Comparison of ENCODE assay signal across 8 mouse cellular contexts in the genomic region with DNA sequence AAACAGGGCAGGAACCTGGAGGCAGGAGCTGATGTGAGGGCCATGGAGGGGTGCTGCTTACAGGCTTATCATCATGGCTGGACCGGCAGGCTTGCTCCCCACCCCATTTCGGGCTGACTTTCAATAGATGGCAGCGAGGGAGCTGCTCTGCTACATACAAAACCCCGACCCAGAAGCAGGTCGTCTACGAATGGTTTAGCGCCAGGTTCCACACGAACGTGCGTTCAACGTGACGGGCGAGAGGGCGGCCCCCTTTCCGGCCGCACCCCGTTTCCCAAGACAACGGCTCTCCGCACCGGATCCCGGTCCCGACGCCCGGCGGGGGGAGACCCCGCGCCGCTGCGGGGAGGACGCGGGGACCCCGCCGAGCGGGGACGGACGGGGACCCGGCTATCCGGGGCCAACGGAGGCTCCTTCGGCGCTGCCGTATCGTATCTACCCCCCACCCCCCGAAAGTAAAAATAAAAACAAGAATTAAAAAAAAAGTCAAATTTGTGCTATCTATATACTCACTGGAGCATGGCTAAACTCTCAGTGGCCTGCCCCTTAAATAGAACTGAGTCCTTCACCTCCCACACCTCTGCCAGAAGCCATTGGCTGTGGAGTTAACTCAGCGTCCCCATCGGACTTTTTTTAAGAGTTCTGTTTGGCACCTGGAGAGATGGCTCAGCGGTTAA. TPM values are rescaled to one million over a fixed set of nuclear protein-coding genes. Genes with fewer than 3 reads are reported as not detected.
DNase-seq lines count a peak whose midpoint lies in the region; ATAC-seq and TF ChIP-seq lines count a peak whose summit lies in the region.

No protein-coding gene starts in this region.

- DNase-seq in heart, adult 2 months: peak in 1 of 2 experiments; percentile 29
- DNase-seq in heart, adult 9 months (ENCODE audit: low spot score in 2 of 2): no peak
- DNase-seq in left cerebral cortex, postnatal 14 days (ENCODE audit: low spot score in 2 of 2): no peak
- DNase-seq in ovary, postnatal 14 days (ENCODE audit: low spot score): no peak

- no peaks in the 10 kb centered on the region for H3K36me3 ChIP-seq in heart, adult 2 months (ENCODE audit: control insufficient read depth, insufficient read depth, low read length)
- H3K36me3 ChIP-seq in erythroblast, embryonic 14.5 days (ENCODE audit: control insufficient read depth): peaks cover 8% of the 10 kb centered on the region
- no peaks in the 10 kb centered on the region for H3K36me3 ChIP-seq in limb, embryonic 13.5 days
- H3K36me3 ChIP-seq in neural tube, embryonic 15.5 days: no peaks in the 10 kb centered on the region

- TF ChIP-seq EP300 in heart, adult 2 months (IDR thresholded peaks at IDR 0.05; ENCODE audit: insufficient read depth, low read depth, low read length): no peak

- no peaks in the 10 kb centered on the region for H3K79me2 ChIP-seq in heart, adult 2 months (replicated peaks; ENCODE audit: control insufficient read depth, insufficient read depth, low read length)

- H3K27ac ChIP-seq in heart, adult 2 months: no peak overlapping the region; the same call in 1 of the 2 replicates
- no peak overlapping the region for H3K27ac ChIP-seq in limb, embryonic 13.5 days
- H3K27ac ChIP-seq in neural tube, embryonic 15.5 days (replicated peaks): no peak overlapping the region

- TF ChIP-seq CTCF in heart, adult 2 months (IDR thresholded peaks at IDR 0.05): no peak

- TF ChIP-seq POLR2A in heart, adult 2 months (IDR thresholded peaks at IDR 0.05; ENCODE audit: insufficient read depth, low read depth, low read length): no peak

- H3K4me2 ChIP-seq in limb, embryonic 13.5 days (replicated peaks): peak overlapping the region; percentile 81
- H3K4me2 ChIP-seq in neural tube, embryonic 15.5 days: peak overlapping the region; percentile 75

- H3K9ac ChIP-seq in heart, adult 2 months (ENCODE audit: low read depth, low read length): peak overlapping the region; percentile 20
- H3K9ac ChIP-seq in limb, embryonic 13.5 days: peak overlapping the region; percentile 68
- peak overlapping the region; percentile 11; the same call in 1 of the 2 replicates for H3K9ac ChIP-seq in neural tube, embryonic 15.5 days (replicated peaks)

- ATAC-seq in CD4-positive, CD25-positive, alpha-beta regulatory T cell, adult 4 months: peak; percentile 35
- peak; percentile 41; the same call in 1 of the 2 replicates for ATAC-seq in limb, embryonic 13.5 days (ENCODE audit: low FRiP score, low read depth)
- 0 out of 2 replicates have a peak, but pooled peaks have one; percentile 21 for ATAC-seq in neural tube, embryonic 15.5 days (ENCODE audit: low FRiP score)

- 3% methylated on average over 47 of the region's 47 CpGs for WGBS in heart, adult 2 months
- 2% methylated on average over 47 of the region's 47 CpGs for WGBS in limb, embryonic 13.5 days
- 1% methylated on average over 47 of the region's 47 CpGs for WGBS in neural tube, embryonic 15.5 days

- H3K4me3 ChIP-seq in heart, adult 2 months: peak overlapping the region; percentile 40
- peak overlapping the region; percentile 64 for H3K4me3 ChIP-seq in erythroblast, embryonic 14.5 days (replicated peaks)
- peak overlapping the region; percentile 50 for H3K4me3 ChIP-seq in limb, embryonic 13.5 days
- peak overlapping the region; percentile 41 for H3K4me3 ChIP-seq in neural tube, embryonic 15.5 days (replicated peaks)

- no peaks in the 10 kb centered on the region for H3K27me3 ChIP-seq in heart, adult 2 months (ENCODE audit: control insufficient read depth, insufficient read depth, low read length)
- H3K27me3 ChIP-seq in erythroblast, embryonic 14.5 days (ENCODE audit: control insufficient read depth): peaks cover 2% of the 10 kb centered on the region; the same call in 1 of the 2 replicates
- peaks cover 17% of the 10 kb centered on the region for H3K27me3 ChIP-seq in limb, embryonic 13.5 days
- H3K27me3 ChIP-seq in neural tube, embryonic 15.5 days (replicated peaks): peaks cover 9% of the 10 kb centered on the region

- no peaks in the 10 kb centered on the region for H3K9me3 ChIP-seq in erythroblast, embryonic 14.5 days (ENCODE audit: control insufficient read depth, low read length)
- no peaks in the 10 kb centered on the region for H3K9me3 ChIP-seq in limb, embryonic 13.5 days
- no peaks in the 10 kb centered on the region for H3K9me3 ChIP-seq in neural tube, embryonic 15.5 days (replicated peaks)

- intact Hi-C loops in heart, adult 2 months (cut with DNase I): no loop called here
- intact Hi-C loops in left cerebral cortex, postnatal 14 days (cut with DNase I): no loop called here

- peaks cover 2% of the 10 kb centered on the region; the same call in 1 of the 2 replicates for H3K4me1 ChIP-seq in heart, adult 2 months (ENCODE audit: control insufficient read depth, insufficient read depth, low read length)
- H3K4me1 ChIP-seq in erythroblast, embryonic 14.5 days (ENCODE audit: control insufficient read depth): peaks cover 29% of the 10 kb centered on the region
- no peaks in the 10 kb centered on the region for H3K4me1 ChIP-seq in limb, embryonic 13.5 days
- peaks cover 5% of the 10 kb centered on the region; the same call in 1 of the 2 replicates for H3K4me1 ChIP-seq in neural tube, embryonic 15.5 days

RNA-seq across cellular contexts. Expression of a gene that starts 9.5 kb away (rescaled TPM):
- 10 to 100 TPM; 18.4 to 20.4 TPM for total RNA-seq in heart, adult 2 months (2021)
- 31.5 and 49.6 TPM in 2 replicates for polyA plus RNA-seq in heart, adult 2 months (2012; rRNA removed)
- 10 to 100 TPM; 70.3 to 93.0 TPM for polyA plus RNA-seq in CD4-positive, CD25-positive, alpha-beta regulatory T cell, adult 4 months (2017; shearing (Covaris generic))
- polyA plus RNA-seq in erythroblast, embryonic 14.5 days (2012): 2.2 and 2.6 TPM in 2 replicates
- 56.6 and 57.5 TPM in 2 replicates for polyA plus RNA-seq in limb, embryonic 13.5 days (2015; fragmentation: Nextera tagmentation; extraction: Ambion mirVana)
- 38.7 and 53.3 TPM in 2 replicates for polyA plus RNA-seq in neural tube, embryonic 15.5 days (2015; fragmentation: Nextera tagmentation; extraction: Ambion mirVana)
- total RNA-seq in left cerebral cortex, postnatal 14 days (2021): 10 to 100 TPM; 15.3 to 17.7 TPM

RNA-seq across cellular contexts. Expression of a gene that starts 32.1 kb away (rescaled TPM):
- total RNA-seq in heart, adult 2 months (2021): 10 to 100 TPM; 88.2 to 95.3 TPM
- polyA plus RNA-seq in heart, adult 2 months (2012; rRNA removed): 60.3 and 117 TPM in 2 replicates
- 100 to 1,000 TPM; 102 to 115 TPM for polyA plus RNA-seq in CD4-positive, CD25-positive, alpha-beta regulatory T cell, adult 4 months (2017; shearing (Covaris generic))
- polyA plus RNA-seq in erythroblast, embryonic 14.5 days (2012): 2.5 and 2.8 TPM in 2 replicates
- 80.4 and 81.8 TPM in 2 replicates for polyA plus RNA-seq in limb, embryonic 13.5 days (2015; fragmentation: Nextera tagmentation; extraction: Ambion mirVana)
- 76.2 and 79.1 TPM in 2 replicates for polyA plus RNA-seq in neural tube, embryonic 15.5 days (2015; fragmentation: Nextera tagmentation; extraction: Ambion mirVana)
- 10 to 100 TPM; 44.0 to 46.4 TPM for total RNA-seq in left cerebral cortex, postnatal 14 days (2021)

RNA-seq across cellular contexts. Expression of a gene that starts 53.4 kb away (rescaled TPM):
- 100 to 1,000 TPM; 274 to 351 TPM for total RNA-seq in heart, adult 2 months (2021)
- polyA plus RNA-seq in heart, adult 2 months (2012; rRNA removed): 788 and 868 TPM in 2 replicates
- 1 to 10 TPM; 3.8 to 5.1 TPM for polyA plus RNA-seq in CD4-positive, CD25-positive, alpha-beta regulatory T cell, adult 4 months (2017; shearing (Covaris generic))
- polyA plus RNA-seq in erythroblast, embryonic 14.5 days (2012): 58.2 and 125 TPM in 2 replicates
- 33.1 and 33.7 TPM in 2 replicates for polyA plus RNA-seq in limb, embryonic 13.5 days (2015; fragmentation: Nextera tagmentation; extraction: Ambion mirVana)
- polyA plus RNA-seq in neural tube, embryonic 15.5 days (2015; fragmentation: Nextera tagmentation; extraction: Ambion mirVana): 188 and 223 TPM in 2 replicates
- 100 to 1,000 TPM; 152 to 157 TPM for total RNA-seq in left cerebral cortex, postnatal 14 days (2021)

RNA-seq across cellular contexts. Expression of a gene that starts 55.1 kb away (rescaled TPM):
- total RNA-seq in heart, adult 2 months (2021): 10 to 100 TPM; 45.9 to 57.6 TPM
- 21.4 and 27.5 TPM in 2 replicates for polyA plus RNA-seq in heart, adult 2 months (2012; rRNA removed)
- 10 to 100 TPM; 24.0 to 35.0 TPM for polyA plus RNA-seq in CD4-positive, CD25-positive, alpha-beta regulatory T cell, adult 4 months (2017; shearing (Covaris generic))
- 7.2 and 7.4 TPM in 2 replicates for polyA plus RNA-seq in erythroblast, embryonic 14.5 days (2012)
- polyA plus RNA-seq in limb, embryonic 13.5 days (2015; fragmentation: Nextera tagmentation; extraction: Ambion mirVana): 78.3 and 83.2 TPM in 2 replicates
- polyA plus RNA-seq in neural tube, embryonic 15.5 days (2015; fragmentation: Nextera tagmentation; extraction: Ambion mirVana): 46.6 and 75.5 TPM in 2 replicates
- total RNA-seq in left cerebral cortex, postnatal 14 days (2021): 10 to 100 TPM; 74.1 to 81.2 TPM

Comparison
In these comparisons a context has a peak if more than half of its experiments do, and no peak if none do; other contexts are left out.
1. H3K9ac ChIP-seq: peak in every context shown above with its lines; median percentile 68 in limb, embryonic 13.5 days; 20 in heart, adult 2 months; 11 in neural tube, embryonic 15.5 days.
2. RNA of a gene that starts 32.1 kb away (polyA plus RNA-seq): 102 to 115 TPM in CD4-positive, CD25-positive, alpha-beta regulatory T cell, adult 4 months, 80.4 to 81.8 TPM in limb, embryonic 13.5 days, 76.2 to 79.1 TPM in neural tube, embryonic 15.5 days and 60.3 to 117 TPM in heart, adult 2 months; 2.5 to 2.8 TPM in erythroblast, embryonic 14.5 days; every median in the first group is over 10 times any median in the second.
3. Peak in every context shown above with its lines, with median percentiles within 50 percentile points of each other: H3K4me3 ChIP-seq and ATAC-seq.